Mouse (Mus musculus) skeletal muscle tissue, adult 2 months (tissue): ENCODE data around the gene Mcf2l.

Experiments
- DNase-seq: peaks from one replicate; pipeline ENCODE4 v3.0.0-alpha.2; 2012; ENCODE audit warnings: low read depth, low spot score

Mcf2l gene

DNA sequence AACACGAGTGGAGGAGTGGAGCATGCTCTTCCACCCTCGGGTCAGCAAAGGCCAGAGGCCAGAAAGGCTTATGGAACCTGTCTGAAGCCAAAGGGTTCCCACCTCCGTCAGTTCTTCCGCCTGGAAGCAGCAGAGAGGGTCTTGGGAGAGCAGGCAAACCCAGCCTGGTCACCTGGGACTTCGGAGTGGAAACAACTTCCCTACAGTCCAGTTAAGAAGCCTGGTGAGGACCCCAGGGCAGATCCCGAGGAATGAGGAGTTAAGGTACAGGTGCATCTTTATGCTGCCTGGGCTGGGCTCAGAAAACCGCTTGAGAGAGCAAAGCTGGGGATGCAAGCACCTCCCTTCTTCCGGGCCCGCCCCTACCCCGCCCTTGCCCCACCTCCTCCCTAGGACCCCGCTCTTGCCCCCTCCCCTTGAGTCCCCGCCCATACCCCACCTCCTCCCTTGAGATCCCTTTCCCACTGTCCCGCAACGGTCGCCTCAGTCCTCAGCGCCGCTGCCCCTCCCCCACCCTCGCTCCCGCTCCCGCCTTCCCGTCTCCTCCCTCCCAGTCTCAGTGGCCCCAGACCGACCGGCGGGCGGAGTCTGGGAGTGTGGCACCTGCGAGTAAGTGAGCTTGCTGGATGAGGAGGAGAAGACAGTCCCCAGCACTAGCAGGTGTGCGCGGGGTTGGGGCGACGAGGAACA is at the start of gene Mcf2l:
Mcf2l (plus strand) TSS at position 450 of the 690 bp plus-strand sequence.
- DNase-seq, result no peak

DNA sequence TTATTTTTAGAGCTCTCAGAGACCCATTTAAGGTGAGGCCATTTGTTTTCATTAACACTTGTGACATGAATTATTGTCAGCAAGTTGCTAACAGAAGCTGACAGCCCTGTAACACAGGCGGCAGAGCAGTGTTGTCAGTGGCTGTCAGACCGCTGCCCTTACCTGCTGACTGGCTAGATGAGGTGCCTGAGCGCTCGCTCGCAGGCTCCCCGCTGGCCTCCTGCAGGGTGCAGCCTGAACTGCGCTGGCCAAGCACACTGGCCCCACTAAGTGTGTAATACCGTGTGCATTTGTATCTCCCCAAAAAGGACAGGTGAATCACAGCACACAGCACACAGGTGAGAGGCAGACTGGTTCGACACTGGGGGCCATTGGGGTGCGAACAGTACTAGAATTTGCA is 49.0 kb upstream of the Mcf2l start:
- DNase-seq, result no peak

DNA sequence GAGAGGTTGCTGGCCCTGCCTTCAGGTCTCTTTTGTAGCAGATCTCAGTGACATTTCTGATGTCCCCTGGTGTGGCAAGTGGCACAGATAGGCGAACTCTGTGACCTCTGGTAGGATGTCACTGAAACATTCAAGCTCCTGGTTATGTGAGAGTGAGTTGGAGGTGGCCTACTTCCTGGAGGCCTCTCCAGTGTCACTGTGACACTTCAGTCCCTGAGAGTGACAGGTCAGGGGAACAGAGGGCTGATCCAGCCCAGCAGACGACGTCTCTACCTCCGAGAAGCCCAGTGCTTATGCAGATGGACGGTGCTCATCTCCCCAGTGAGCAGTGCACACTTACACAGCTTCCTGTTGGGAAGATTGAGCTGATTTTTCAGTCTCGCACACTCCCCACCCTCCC is 48.4 kb upstream of the Mcf2l start:
- no peak for DNase-seq

DNA sequence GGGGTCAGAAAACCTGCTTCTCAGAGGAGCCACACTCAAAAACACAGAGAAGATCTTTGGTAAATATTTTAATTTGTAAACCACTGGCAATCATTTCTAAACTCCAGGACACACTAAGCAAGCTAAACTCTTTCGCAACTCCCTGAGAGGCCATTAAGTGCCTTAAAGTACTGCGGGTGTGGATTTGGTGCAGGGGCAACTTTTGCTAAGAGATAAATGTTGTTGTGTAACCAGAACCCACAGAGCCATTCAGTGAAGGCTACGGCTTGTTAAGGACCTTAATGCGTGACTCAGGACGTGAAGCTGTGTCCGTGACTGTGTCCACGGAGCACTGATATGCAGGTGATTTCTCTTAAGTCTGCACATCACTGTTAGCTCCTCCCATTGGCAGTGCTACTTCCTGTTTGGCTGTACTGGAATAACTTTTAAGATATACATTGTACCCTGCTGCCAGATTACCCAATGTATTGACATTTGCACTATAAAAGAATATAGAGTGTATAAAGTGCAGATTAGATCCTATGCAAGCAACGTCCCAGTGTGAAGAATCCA is 47.8 kb upstream of the Mcf2l start:
- DNase-seq, result peak; percentile 17

DNA sequence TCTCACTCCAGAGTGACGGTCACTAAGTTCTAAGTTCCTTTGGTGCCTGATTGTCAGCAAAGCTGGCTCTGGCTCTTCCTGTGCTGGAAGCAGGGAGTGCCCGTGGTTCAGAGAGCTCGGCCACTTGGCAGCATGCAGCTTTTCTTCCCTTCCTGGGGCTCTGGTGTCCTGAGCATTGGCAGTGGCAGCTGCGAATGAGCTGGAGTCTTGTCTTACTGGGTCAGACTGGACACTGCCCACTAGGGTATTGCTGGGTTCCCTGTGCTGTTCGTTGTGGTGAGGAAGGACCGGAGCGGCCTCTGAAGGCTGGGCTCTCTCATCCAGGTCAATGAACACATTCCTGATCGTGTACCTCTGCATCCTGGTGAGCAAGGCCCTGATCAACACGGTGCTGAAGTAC is 46.5 kb upstream of the Mcf2l start:
- peak; percentile 34 for DNase-seq

DNA sequence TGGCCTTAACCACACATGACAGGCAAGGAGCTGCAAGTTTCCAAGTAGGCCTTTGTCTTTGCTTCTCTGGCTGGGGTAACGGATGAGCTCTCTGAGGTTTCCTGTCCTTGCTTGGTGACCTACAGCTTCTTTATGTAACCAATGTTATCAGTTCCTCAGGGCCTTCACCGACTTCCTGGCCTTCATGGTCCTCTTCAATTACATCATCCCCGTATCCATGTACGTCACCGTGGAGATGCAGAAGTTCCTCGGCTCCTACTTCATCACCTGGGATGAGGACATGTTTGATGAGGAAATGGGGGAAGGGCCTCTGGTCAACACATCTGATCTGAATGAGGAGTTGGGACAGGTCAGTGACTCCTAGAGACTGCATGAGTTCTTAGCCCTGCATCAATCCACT is 45.3 kb upstream of the Mcf2l start:
- DNase-seq, result no peak

DNA sequence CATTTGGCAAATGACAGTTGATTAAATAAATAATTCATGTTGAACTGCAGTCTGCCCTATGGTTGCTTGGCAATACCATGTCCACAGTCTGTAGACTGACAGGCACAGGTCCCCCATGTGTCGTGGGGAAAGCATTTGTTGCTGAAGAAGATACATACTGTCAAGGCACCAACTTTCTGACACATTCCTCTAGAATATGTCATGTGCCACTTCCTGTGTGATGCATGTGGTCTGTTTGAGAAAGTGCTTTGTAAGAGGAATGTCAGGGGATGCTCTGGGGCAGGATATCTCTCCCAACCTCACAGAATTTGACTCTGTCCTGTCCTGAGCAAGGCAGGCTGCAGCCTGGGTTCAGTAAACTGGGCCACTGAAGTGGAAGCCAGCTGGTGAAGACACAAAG is 44.2 kb upstream of the Mcf2l start:
- no peak for DNase-seq

DNA sequence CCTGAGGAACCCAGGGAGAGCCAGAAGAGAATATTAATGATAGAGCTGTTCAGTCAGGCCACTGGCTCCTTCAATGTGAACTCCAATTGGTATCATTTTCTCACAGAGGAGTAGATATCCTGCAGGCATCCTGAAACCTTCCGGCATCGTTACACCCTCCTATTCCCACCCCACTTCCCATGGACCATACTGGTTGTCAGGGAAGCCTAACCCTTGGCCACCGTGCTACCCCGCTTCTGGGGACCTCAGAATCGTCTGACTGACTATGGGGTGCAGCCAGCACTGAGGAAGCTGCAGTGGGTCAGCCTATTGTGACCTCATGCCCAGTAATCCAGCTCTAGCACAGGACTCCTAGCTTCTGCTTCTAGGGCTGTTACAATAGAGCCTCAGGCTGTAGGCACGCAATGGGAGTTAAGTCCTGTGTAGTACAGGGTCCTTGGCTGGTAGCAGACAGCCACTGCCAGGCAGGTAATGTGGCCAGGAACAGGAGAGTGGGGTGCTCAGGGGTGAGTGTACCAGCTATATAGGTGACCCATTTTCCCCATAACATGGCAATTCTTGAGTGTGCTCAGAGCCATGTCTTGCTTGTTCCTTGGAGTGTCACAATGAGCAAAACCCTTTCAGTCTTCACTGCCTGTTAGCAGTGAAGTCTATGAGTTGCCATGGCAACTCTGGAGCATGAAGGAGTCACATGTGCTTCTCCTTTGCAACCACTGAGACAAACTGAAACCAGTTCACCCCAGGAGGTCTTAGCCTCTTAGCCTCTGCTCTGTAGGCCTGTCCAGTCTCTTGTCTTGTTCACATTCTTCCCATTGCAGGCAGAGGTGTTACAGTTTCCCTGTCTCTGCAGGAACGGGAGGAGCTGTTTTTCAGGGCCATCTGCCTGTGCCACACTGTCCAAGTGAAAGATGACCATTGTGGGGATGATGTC is 41.7 kb upstream of the Mcf2l start:
- DNase-seq, result no peak

DNA sequence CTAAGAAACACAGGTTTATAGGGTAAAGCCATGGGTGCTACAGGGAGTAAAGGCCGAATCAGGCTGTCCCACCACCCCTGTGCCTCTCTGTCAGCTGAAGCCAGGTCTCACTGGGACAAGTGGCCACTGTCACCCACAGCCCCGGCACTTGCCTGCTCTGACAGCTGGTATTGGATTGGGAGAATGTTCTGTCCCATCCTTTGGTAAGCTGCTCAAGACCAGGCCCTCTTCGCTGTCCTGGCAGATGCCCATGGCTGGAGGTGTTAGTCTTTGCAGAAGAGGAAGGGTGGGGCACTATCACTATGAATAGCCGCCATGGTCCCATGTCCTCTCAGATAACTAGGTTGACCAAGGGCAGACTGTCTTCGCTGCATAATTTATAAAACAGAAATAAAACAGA is 40.0 kb upstream of the Mcf2l start:
- no peak for DNase-seq

DNA sequence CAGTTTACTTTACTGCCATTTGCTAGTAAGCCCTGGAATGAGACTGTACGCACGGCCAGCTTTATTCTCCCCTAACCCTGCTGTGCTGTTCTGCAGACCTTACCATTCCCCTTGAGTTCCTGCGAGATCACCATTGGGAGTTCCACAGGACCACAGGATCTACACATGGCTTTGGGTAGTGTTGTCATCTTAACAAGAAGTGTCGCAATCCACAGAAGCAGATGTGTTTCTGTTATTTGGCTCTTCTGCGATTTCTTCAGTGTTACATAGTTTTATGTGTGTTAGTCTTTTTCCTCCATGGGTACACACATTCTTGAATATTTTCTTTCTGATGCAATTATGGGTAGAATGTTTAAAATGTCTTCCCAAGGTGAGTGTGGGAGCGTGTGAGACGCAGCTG is 32.8 kb upstream of the Mcf2l start:
- DNase-seq, result peak; percentile 30

DNA sequence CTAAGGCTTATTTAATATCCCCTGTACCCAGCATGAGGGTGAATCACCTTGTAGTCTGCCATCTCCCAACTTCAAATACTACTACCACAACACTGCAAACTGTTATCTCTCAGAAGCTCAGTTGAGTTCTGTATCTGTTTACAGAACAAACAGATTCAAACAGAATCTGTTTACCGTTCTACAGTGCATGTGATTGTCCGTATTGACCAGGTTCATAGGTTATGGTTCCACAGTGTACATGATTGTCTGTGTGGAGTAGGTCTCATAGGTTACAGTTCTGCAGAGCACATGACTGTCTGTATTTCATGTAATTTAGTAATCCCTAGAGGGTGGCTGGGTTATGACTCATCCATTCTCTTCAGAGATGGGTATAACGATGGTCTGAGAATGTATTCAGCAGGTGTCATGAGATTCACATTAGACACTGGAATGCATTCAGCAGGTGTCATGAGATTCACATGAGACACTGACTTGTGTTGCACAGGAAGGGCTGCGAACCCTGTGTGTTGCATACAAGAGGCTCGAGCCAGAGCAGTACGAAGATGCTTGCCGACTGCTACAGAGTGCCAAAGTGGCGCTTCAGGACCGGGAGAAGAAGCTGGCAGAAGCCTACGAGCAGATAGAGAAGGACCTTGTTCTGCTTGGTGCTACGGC is 31.1 kb upstream of the Mcf2l start:
- no peak for DNase-seq

DNA sequence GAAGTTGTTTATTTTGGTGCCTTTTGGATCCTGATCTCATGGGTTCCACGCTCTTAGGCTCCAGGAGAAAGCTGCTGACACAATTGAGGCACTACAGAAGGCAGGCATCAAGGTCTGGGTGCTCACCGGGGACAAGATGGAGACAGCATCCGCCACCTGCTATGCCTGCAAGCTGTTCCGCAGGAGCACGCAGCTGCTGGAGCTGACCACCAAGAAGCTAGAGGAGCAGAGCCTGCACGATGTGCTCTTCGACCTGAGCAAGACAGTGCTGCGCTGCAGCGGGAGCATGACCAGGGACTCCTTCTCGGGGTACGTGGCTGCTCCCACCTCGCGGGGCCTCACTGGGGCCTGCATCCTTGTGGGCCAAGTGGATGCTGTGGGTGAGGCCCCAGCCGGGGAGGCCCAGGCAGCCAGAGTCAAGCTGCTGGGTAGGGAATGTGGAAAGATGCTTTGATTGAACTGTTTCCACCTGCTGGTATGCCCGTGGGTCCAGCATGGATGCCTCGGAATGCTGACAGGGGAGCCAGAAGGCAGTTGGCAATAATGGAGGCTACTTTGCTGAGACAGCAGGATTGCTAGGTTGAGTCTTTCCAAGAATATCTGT is 29.2 kb upstream of the Mcf2l start:
- DNase-seq, result no peak

DNA sequence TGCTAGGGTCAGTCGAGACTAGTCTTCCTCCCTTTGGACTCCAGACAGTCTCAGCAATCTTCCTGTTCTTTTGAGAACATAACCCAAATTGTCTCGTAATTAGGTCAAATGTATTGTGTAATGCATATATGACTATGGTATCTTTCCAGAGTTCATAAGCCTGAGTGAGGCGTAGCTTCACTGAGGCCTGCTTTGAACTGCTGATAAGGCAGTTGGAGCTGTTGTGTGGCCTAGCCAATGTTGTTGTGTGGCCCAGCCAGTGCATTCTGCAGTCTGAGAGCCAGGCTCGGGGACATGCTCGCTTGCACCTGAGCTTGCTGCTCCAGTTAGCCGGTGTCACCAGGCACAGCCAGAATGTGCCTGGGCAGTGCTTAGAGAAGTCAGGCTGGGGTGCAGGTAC is 27.2 kb upstream of the Mcf2l start:
- DNase-seq, result no peak

DNA sequence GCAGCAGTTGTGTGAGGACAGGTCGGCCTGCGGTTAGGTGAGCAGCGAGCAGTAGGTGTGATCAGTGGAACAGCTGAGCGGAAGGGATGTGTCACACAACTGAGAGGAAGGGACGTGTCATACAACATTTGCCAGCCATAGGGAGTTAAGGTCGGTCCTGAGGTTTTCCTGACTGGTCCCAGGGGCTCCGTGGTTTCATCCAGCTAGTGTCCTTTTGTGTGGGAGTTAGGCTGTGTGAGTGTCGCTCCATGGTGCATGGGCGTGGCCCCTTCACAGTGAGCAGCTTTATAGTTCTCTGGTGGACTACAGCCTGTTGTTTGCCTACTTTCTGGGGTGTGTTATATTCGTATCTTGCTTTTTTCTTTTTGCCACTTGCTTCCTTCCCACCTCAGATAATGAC is 22.4 kb upstream of the Mcf2l start:
- DNase-seq, result no peak

DNA sequence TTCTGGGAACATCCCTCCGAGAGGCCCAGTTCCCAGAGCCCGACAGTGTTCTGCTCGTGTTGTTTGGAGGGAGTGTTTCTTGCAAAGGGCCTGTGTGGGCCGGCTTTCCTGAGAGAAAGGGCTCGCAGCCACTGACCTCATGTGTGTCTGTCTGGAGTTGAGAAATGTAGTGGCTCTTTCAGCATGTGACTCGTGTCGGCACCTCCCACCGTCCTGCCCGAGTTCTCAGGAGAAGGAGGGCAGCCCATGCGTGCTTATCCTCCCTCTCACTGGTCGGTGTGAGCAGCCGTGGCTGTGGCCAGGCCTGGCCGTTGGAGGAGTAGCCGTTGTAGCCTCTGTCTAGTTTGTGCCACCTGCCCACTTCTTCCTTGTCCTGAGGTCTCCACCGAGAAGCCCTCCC is 17.6 kb upstream of the Mcf2l start:
- no peak for DNase-seq

DNA sequence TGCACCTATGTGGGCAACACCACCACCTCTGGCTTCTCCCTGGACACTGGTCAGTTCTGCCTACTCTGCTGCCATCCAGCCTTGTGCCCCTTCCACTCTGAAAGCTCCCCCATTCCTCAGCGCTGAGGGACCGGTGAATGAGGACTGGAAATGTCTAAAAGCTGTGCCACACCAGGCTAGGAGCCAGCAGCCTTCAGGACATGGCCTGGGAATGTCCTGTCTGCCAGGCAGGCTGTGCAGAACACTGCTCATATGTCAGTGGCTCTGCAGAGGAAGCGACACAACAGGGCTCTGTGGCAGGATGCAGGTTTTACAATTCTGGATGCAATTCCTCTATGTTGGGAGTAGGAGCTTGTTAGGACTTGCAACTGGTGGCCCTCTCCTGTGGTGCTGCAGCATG is 10.5 kb upstream of the Mcf2l start:
- no peak for DNase-seq

DNA sequence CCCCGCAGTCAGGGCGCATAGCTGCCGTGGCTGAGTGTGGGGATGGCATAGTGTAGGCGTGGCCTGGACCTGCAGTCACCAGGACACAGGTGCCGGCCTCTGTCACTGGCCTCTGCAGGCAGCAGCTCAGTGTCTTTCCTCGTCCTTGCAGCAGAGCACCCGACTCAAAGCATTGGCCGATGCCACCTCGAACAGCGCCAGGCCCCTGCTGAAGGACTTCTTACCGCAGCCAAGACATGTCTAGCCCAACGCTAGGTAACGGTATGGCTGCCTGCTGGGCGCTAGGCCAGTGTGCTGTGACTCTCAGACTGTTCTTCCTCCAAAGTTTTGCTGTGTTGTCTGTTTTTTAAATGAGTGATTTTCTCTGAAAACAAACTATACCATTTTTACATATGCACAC is 10.0 kb upstream of the Mcf2l start:
- DNase-seq, result no peak

DNA sequence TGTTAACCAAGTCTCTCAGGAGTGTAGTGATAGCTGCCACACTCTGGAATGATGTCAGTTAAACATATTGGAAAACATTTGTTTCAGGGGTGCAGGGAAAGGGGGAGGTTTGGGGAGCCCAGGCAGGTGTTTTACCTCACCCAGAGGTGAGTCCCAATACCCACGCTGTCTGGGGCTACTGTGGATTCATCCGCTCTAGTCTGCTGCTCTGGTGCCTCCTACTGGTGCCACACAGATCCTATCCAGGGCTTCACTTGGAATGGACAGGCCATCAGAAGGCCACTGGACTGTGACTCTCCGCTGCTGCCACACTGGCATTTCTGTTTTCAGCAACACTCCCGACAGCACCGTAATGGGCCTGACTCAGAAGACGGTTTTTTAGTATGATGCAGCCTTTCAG is 7.8 kb upstream of the Mcf2l start:
- DNase-seq, result no peak

DNA sequence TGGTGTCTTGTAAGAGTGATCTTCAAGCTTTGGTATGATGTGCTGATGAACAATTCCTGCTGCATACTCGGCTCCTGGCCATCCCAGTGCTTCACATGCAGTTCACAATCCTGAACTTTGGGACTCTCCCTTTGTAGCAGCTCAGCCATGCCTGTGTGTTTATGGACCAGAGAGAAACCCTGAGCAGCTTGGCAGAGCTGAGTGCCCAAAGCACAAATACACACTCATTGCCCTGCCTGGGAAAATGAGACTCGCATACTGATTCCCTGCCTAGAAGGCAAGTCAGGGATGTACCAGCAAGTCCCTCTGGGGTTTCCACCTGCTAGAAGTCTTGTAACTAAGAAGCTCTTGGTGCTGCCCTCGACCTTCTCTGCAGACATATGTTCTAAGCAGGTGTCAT is 3.9 kb upstream of the Mcf2l start:
- no peak for DNase-seq

DNA sequence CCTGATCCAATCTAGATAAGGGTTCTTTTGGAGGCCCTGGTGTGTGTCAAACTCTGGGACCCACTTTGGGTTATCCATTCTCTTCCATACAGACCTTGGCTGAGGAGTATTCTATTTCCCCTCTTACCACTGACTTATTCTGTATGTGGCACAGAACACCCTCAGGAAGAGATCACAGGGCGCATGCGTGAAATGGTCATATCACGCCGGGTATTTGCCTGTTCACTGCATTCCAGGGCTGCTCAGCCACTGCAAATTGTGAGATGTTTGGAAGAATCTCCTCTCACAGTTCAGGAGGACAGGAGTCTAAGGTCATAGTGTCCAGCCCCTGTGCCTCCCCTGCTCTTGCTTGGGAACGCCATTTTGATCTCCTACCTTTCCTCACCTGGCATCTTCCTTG is 3.0 kb upstream of the Mcf2l start:
- no peak for DNase-seq

DNA sequence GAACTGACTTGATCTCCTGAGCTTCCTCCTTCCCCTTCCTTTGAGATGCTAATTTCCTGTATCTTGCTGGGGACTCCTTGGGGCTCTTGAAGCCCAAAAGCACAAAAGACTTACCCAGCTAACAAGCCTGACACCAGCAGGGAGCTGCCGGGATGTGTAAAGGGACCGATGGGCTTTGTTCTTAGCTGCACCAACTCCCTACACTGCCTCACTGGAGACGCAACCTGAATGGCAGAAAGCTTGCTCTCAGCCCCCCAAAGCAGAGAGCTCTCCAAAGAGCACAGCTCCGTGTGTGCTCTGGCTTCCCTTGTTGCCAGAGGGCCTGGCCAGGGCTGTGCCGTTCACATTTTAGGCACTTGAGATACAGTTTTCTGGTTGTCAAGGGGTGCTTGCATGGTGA is 2.1 kb upstream of the Mcf2l start:
- no peak for DNase-seq

DNA sequence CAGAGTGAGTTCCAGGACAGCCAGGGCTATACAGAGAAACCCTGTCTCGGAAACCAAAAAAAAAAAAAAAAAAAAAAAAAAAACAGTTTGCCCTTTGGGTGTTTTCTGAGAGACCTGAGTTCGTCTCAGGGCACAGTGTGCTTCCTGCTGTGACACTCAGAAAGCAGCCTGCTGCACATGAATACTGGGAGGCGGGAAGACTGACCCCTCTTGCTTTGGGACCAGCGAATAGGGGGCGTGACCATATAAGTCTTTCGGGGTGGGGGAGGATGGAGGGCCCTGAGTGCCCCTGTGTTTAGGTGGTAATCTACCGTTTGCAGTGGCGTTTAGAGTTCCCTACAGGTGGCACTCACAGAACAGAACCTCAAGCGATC is 636 bp upstream of the Mcf2l start:
- DNase-seq, result no peak
